Mouse (Mus musculus) left cerebral cortex, adult 2 months (tissue): ENCODE results near the gene Rcor1. TPM values are rescaled to one million over a fixed set of nuclear protein-coding genes. Genes with fewer than 3 reads are reported as not detected.
"Not testable (repeated sequence)": the region's sequence is repeated elsewhere in the genome, so short reads cannot be mapped to it uniquely, and the experiment has no call there.

ENCODE experiments used
- DNase-seq, 2 experiments: peaks; one replicate each; pipeline ENCODE4 v3.0.0; 2021 to 2022; ENCODE audit warnings: low spot score in 2 of 2, mixed read lengths in 1 of 2; ENCODE audit errors: extremely low spot score in 1 of 2
- H3K27ac ChIP-seq: fragments of 200-600 bp; 2 replicates; pipeline ENCODE4 v1.8.1; 2022
- H3K4me3 ChIP-seq: fragments of 200-600 bp; 2 replicates; pipeline ENCODE4 v1.8.1; 2022
- CTCF ChIP-seq: fragments of 200-600 bp; IDR thresholded peaks from 2 replicates; pipeline ENCODE4 v1.8.1; 2022; ENCODE audit warnings: antibody characterized with exemption, mild to moderate bottlenecking, moderate library complexity
- intact Hi-C: fragments of 180-260 bp; cut with DNase I; formaldehyde crosslinking; loops from one replicate; pipeline ENCODE4 v1.15.1; 2025
- total RNA-seq, 2 experiments: library from RNA; stranded (reverse); gene quantifications; 2 replicates each; pipeline ENCODE4 v1.2.3; 2021

Rcor1 gene
- total RNA-seq, 2 experiments from 2014 or later = 16.2 to 19.8 TPM

- Histone ChIP-seq H3K4me3 (peak overlapping the region; percentile 93), H3K27ac (no peak overlapping the region)
- TF ChIP-seq CTCF = peak; percentile 71
- DNase-seq = no peak
- intact Hi-C loops = no loop called here
Observed at GRCm38 (mm10) chr12:111041196-111041595, 2.0 kb downstream of the Rcor1 start.

DNA sequence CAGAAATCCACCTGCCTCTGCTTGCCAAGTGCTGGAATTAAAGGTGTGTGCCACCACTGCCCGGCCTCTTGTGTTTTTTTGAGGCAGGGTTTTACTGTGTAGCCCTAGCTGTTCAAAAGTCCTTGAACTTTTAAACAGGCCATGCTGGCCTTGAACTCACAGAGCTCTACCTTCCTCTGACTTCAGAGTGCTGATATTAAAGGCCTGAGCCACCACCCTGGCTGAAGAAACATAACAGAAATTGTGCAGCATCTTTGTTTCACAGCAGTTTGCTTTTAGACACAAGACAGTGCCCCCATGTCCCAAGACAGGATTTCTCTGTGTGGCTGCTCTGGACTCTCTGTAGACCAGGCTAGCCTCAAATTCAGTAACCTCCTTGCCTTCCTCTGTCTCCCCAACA, 3.2 kb downstream of the Rcor1 start:
- H3K27ac ChIP-seq = no peak overlapping the region
- no peak for DNase-seq
- no peak overlapping the region for H3K4me3 ChIP-seq
- no peak for TF ChIP-seq CTCF
- intact Hi-C loops = no loop called here

DNA sequence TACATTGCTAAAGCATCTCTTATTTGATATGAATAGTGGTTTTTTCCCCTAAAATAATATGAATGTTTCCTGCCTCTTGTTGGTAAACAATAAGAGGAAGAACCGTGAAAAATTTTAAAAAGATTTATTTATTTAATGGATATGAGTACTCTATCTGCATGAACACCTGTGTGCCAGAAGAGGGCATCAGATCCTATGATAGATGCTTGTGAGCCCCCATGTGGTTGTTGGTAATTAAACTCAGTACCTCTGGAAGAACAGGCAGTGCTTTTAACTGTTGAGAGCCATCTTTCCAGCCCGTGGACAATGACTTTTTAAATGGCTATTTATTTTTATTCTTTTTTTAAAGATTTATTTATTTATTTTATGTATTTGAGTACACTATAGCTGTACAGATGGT, 5.7 kb downstream of the Rcor1 start:
- TF ChIP-seq CTCF = peak; percentile 24
- Histone ChIP-seq H3K27ac (no peak overlapping the region), H3K4me3 (no peak overlapping the region)
- intact Hi-C loops = no loop called here
- no peak for DNase-seq

DNA sequence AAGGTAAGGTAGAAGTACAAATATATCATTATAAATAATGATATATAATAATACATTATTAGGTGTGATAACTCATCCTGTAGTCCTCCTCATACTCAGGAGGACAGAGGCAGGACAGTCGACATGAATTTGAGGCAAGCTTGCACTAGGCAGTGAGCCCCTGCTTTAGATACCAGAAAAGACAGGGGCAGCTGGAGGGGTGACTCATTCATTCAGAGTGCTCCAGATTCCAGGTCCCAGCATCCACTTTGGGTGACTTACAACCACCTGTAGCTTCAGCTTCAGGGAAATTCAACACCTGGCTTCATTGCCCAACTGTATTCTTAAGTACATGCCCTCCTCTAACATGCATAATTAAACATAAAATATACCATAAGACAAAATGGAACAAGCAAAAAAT, 7.7 kb downstream of the Rcor1 start:
- intact Hi-C loops = no loop called here
- DNase-seq = no peak

DNA sequence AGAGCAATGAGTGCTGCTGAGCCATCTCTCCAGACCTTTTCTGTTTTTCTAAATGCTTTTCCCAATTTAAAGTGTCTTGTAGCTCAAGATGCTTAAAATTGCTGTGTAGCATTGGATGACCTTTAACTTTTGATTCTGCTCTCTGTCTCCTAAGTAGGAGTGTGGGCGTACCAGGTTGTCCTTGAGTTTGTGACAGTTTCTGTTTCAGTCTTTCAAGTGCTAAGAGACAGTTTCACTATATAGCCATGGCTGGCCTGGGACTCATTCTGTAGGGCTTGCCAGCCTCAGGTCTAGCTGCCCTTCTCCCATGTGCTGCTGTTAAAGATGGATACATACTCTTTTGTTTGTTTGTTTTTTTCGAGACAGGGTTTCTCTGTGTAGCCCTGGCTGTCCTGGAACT, 9.1 kb downstream of the Rcor1 start:
- TF ChIP-seq CTCF = no peak
- intact Hi-C loops = no loop called here
- no peak overlapping the region for H3K27ac ChIP-seq
- no peak for DNase-seq
- no peak overlapping the region for H3K4me3 ChIP-seq

More for the DNA sequence above, 7.7 kb downstream of the Rcor1 start:
- Histone ChIP-seq H3K4me3 (no peak overlapping the region), H3K27ac (no peak overlapping the region)
- no peak for TF ChIP-seq CTCF

GRCm38 (mm10) chr12:111050256-111050655, 11.1 kb downstream of the Rcor1 start:
- DNase-seq = no peak
- intact Hi-C loops = no loop called here
- Histone ChIP-seq H3K27ac (no peak overlapping the region), H3K4me3 (no peak overlapping the region)
- TF ChIP-seq CTCF = no peak

DNA sequence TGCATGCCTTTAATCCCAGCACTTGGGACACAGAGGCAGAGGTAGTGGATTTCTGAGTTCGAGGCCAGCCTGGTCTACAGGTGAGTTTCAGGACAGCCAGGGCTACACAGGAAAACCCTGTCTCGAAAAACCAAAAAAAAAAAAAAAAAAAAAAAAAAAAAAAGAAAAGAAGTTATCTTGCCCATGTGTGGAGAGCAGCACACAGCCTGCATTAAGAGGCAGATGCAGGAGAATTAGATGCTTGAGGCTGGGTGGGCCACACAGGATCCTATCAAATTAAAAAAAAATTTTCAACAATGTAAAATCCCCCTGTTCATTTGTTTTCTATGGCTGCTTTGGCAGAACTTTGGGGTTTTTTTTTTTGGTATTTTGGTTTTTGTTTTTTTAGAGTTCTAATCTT, 24.2 kb downstream of the Rcor1 start:
- H3K27ac ChIP-seq = no peak overlapping the region
- H3K4me3 ChIP-seq = no peak overlapping the region
- intact Hi-C loops = no loop called here
- TF ChIP-seq CTCF = no peak
- DNase-seq = no peak

GRCm38 (mm10) chr12:111064220-111064619, 25.1 kb downstream of the Rcor1 start:
- H3K27ac ChIP-seq = peak overlapping the region; percentile 19; the same call in 1 of the 2 replicates
- no peak for DNase-seq
- TF ChIP-seq CTCF = no peak

DNA sequence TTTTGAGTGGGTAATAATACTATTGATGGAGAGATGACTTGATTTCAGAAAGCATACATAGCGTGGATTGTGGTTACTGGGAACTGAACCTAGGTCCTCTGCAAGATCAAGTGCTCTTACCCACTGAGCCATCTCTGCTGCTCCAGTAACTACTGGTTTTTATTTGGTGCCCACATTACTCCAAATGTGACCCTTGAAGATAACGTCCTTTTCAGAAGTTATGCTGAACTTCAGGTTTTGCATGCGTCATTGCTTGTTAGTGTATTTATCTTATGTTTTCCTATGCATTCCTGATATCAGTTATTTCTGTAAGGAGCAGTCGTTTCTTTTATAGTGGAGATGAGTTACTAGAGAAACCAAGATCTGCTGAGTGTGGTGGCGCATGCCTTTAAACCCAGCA, 26.2 kb downstream of the Rcor1 start:
- intact Hi-C loops = no loop called here

More at GRCm38 (mm10) chr12:111064220-111064619, 25.1 kb downstream of the Rcor1 start:
- intact Hi-C loops = no loop called here
- H3K4me3 ChIP-seq = no peak overlapping the region

DNA sequence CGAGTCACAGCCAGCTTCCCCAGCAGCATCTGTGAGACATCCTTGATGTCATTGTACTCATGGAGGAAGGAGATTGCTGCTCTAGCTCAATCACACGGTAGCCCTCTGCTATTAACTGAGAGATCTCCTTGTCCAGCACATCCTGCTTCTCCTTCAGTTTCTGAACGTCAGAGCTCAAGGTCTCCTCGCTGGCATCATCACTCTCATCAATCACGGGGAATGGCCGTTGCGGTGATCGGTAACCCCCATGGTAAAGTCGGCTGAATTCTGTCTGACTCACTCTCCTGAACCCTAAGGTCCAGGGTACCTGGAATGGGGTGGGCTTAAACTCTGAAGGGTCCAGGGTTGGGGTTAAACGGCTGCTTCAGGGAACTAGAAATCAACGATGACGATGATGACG, 28.7 kb downstream of the Rcor1 start:
- intact Hi-C loops = no loop called here
- Histone ChIP-seq H3K27ac (no peak overlapping the region), H3K4me3 (no peak overlapping the region)
- TF ChIP-seq CTCF = no peak
- no peak for DNase-seq

More for the DNA sequence above, 26.2 kb downstream of the Rcor1 start:
- TF ChIP-seq CTCF = no peak
- Histone ChIP-seq H3K4me3 (no peak overlapping the region), H3K27ac (no peak overlapping the region)
- no peak for DNase-seq

GRCm38 (mm10) chr12:111069299-111069698, 30.1 kb downstream of the Rcor1 start:
- H3K4me3 ChIP-seq, intact Hi-C loops, H3K27ac ChIP-seq, DNase-seq: not testable (repeated sequence)

DNA sequence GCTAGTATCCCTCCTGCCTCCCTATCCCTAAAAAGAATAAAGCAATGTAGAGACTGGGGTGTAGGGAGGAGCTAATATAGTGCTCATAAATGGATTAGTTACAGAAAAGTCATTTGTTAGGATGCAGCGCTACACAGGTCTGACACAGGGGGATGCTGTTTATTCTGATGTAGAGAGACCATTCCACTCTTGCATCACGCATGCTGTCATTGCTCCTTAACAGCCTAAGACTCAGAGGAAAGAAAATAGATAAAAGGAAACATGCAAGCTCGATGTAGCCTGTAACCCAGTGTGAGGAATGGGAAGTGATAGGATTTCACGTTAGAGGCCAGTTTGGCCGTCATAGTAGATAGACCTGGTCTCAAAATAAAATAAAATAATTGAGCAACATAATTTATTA, 31.9 kb downstream of the Rcor1 start:
- Histone ChIP-seq H3K27ac (no peak overlapping the region), H3K4me3 (no peak overlapping the region)
- no peak for DNase-seq
- intact Hi-C loops = no loop called here
- TF ChIP-seq CTCF = no peak

GRCm38 (mm10) chr12:111071477-111072152, 32.5 kb downstream of the Rcor1 start:
- no peak for DNase-seq
- H3K27ac ChIP-seq = no peak overlapping the region

More at GRCm38 (mm10) chr12:111071477-111072152, 32.5 kb downstream of the Rcor1 start:
- intact Hi-C loops = no loop called here
- no peak for TF ChIP-seq CTCF
- H3K4me3 ChIP-seq = no peak overlapping the region
